Mouse (Mus musculus): ENCODE measurements at regions not wholly inside any gene's neighbourhood (a gene's known extent, or its start where the extent isn't known, plus 50 kb on each side); places are given as distances from the start of the nearest gene placed in this dataset.

DNA sequence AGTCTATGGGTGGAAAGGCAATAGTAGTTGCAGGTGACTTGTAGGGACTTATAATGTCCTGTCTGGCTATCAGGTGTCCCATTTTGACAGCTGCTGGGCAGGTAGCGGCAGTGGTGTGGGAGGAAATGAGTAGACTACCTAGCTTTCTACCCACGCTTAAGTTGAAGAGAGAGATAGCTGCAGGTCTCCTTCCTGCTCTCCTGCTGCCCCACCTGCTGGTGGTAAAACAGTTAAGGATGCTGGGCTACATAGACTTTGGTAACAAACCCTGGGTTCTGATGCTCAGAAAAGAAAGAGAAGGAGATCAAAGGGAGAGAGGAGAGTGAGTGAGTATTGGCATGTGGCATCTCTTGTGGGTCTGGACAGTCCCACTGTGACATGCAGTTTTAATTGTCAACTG lies 1182.0 kb downstream of the 4930447A16Rik start:
- ATAC-seq (replicated peaks; ENCODE audit: low read depth, poor library complexity, severe bottlenecking) = 0 out of 2 replicates have a peak, but pooled peaks have one; percentile 42

DNA sequence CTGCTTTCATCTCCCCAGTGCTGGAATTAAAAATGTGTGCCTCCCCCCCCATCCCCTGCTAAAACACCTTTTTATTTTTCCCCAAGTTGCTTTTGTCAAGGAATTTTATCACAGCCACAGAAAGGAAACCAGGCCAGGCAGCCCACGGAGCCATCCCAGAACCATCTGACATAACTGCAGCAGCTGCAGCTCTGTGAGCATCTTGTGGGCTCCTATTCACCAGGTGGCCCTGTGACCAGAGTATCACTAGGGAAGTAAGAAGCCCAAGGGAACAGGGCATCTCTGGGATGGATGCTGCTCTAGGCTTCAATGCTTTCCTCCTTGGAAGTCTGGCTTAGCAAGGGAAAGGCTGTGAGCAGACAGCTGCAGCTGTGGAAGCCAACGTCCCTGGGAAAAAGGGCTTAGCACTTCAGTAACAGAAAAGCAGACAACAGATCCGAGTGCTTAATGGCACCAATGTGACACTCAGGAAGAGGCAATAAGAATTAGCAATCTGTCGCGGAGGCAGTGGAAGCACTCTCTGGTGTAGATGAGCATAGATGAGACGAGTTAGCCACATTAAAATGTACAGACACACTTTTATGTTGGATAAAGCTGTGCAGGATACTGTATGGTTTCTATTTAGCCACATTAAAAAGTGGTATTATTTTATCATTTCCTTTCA lies 1183.0 kb downstream of the 4930447A16Rik start:
- no peak for ATAC-seq (replicated peaks; ENCODE audit: low read depth, poor library complexity, severe bottlenecking)

DNA sequence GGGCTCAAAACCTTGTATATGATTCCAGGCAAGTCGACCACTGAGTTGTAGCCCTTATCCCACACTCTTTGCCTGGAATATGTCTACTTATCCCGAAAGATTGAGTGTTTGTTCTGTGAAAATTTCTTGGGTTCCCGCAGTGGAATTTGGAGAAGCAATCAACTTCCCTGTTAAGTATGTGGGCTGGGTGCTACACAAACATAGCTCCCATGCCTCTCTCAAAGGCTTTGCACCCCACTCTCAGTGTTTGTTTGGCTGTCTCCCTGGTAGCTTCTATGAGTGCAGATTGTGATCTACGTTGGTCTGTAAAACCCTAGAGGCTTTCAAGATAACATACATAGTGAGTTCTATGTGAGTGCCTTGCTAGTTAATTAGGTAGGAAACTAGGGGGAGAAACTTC lies 1184.2 kb downstream of the 4930447A16Rik start:
- no peak for ATAC-seq (replicated peaks; ENCODE audit: low read depth, poor library complexity, severe bottlenecking)
